Mouse (Mus musculus) CH12.LX (cell line): ENCODE measurements around the gene Rsrp1. TPM values are rescaled to one million over a fixed set of nuclear protein-coding genes. Genes with fewer than 3 reads are reported as not detected.
A peak's percentile ranks its signal among the peaks of the same experiment; 100 is the strongest.

Experiments
- DNase-seq: peaks from one replicate; pipeline ENCODE4 v3.0.0-alpha.2; 2013; ENCODE audit errors: extremely low read depth
- H3K27ac ChIP-seq: 2 replicates; pipeline ENCODE4 v1.5.1; 2012; ENCODE audit warnings: low read depth, mild to moderate bottlenecking, control low read depth, moderate library complexity; ENCODE audit not compliant: insufficient read depth
- H3K27me3 ChIP-seq: replicated peaks from 2 replicates; pipeline ENCODE3; 2012; ENCODE audit warnings: inconsistent platforms
- H3K36me3 ChIP-seq, 2 experiments: replicated peaks in 1 of 2; 2 replicates each; pipeline versions ENCODE3 to v1.6.1; 2012; ENCODE audit warnings: inconsistent platforms in 1 of 2, low read length in 1 of 2, mild to moderate bottlenecking in 1 of 2, mixed read lengths in 1 of 2, moderate library complexity in 1 of 2; ENCODE audit not compliant: control insufficient read depth in 1 of 2, insufficient read depth in 1 of 2
- H3K4me1 ChIP-seq, 2 experiments: 2 replicates each; pipeline ENCODE4 v1.6.1; 2012; ENCODE audit warnings: inconsistent platforms in 1 of 2, moderate library complexity in 1 of 2; ENCODE audit not compliant: insufficient read depth in 2 of 2, control insufficient read depth in 1 of 2
- H3K4me2 ChIP-seq: 2 replicates; pipeline ENCODE4 v1.6.1; 2012; ENCODE audit warnings: low read depth, mild to moderate bottlenecking, control low read depth; ENCODE audit not compliant: poor library complexity, insufficient read depth, severe bottlenecking
- H3K4me3 ChIP-seq, 3 experiments: fragments of 150-350 bp in 1 of 3; sonication (generic) in 1 of 3; replicated peaks in 1 of 3; 2 replicates each; pipeline versions ENCODE3 to v1.5.1; 2011 to 2012; ENCODE audit warnings: low read depth in 2 of 3, low read length in 2 of 3, mild to moderate bottlenecking in 2 of 3, moderate library complexity in 2 of 3, control low read depth in 1 of 3, improper control_type of control experiment in 1 of 3, inconsistent platforms in 1 of 3, mixed read lengths in 1 of 3; ENCODE audit not compliant: poor library complexity in 1 of 3
- H3K79me2 ChIP-seq: replicated peaks from 2 replicates; pipeline ENCODE4 v1.6.1; 2012; ENCODE audit warnings: mild to moderate bottlenecking, moderate library complexity; ENCODE audit not compliant: control insufficient read depth, poor library complexity, insufficient read depth, severe bottlenecking; ENCODE audit errors: extremely low read depth
- H3K9ac ChIP-seq: 2 replicates; pipeline ENCODE4 v1.6.1; 2012; ENCODE audit warnings: low read depth, mild to moderate bottlenecking, control low read depth, moderate library complexity; ENCODE audit not compliant: insufficient read depth
- H3K9me3 ChIP-seq: replicated peaks from 2 replicates; pipeline ENCODE3; 2012; ENCODE audit warnings: low read length, inconsistent platforms, mixed read lengths
- CHD1 ChIP-seq: IDR thresholded peaks from 2 replicates; pipeline ENCODE4 v1.6.1; 2012; ENCODE audit warnings: low read depth, low read length, improper control_type of control experiment, inconsistent platforms
- CHD2 ChIP-seq: IDR thresholded peaks from 2 replicates; pipeline ENCODE4 v1.6.1; 2011; ENCODE audit warnings: low read length, improper control_type of control experiment
- CTCF ChIP-seq, 2 experiments: IDR thresholded peaks in 1 of 2; conservative IDR thresholded peaks in 1 of 2; 2 replicates each; pipeline ENCODE4 v1.5.1; 2011 to 2012; ENCODE audit warnings: low read depth in 2 of 2, low read length in 2 of 2, improper control_type of control experiment in 1 of 2, inconsistent platforms in 1 of 2, mild to moderate bottlenecking in 1 of 2, moderate library complexity in 1 of 2
- ELF1 ChIP-seq: IDR thresholded peaks from 2 replicates; pipeline ENCODE4 v1.6.1; 2014; ENCODE audit warnings: low read depth, mild to moderate bottlenecking, inconsistent platforms, low read length, improper control_type of control experiment
- EP300 ChIP-seq: IDR thresholded peaks from 2 replicates; pipeline ENCODE4 v1.6.1; 2011; ENCODE audit warnings: low read length, improper control_type of control experiment
- ETS1 ChIP-seq: conservative IDR thresholded peaks from 2 replicates; pipeline ENCODE4 v1.6.1; 2012; ENCODE audit warnings: low read depth, mild to moderate bottlenecking, inconsistent platforms, low read length, improper control_type of control experiment, moderate library complexity
- GABPA ChIP-seq: IDR thresholded peaks from 2 replicates; pipeline ENCODE4 v1.6.1; 2012; ENCODE audit warnings: low read depth, low read length, improper control_type of control experiment, inconsistent platforms; ENCODE audit not compliant: insufficient replicate concordance
- HCFC1 ChIP-seq: IDR thresholded peaks from 2 replicates; pipeline ENCODE4 v1.6.1; 2012; ENCODE audit warnings: low read depth, mild to moderate bottlenecking, inconsistent platforms, low read length, improper control_type of control experiment
- IRF4 ChIP-seq: IDR thresholded peaks from 2 replicates; pipeline ENCODE4 v1.6.1; 2014; ENCODE audit warnings: low read depth, mild to moderate bottlenecking, inconsistent platforms, low read length, improper control_type of control experiment
- JUN ChIP-seq: IDR thresholded peaks from 2 replicates; pipeline ENCODE4 v1.6.1; 2011; ENCODE audit warnings: low read depth, mild to moderate bottlenecking, low read length, improper control_type of control experiment, moderate library complexity; ENCODE audit not compliant: insufficient read depth
- KAT2A ChIP-seq: IDR thresholded peaks from 2 replicates; pipeline ENCODE4 v1.6.1; 2012; ENCODE audit warnings: low read length, improper control_type of control experiment, inconsistent platforms; ENCODE audit not compliant: insufficient replicate concordance
- MAFK ChIP-seq: IDR thresholded peaks from 2 replicates; pipeline ENCODE4 v1.6.1; 2011; ENCODE audit warnings: low read length, improper control_type of control experiment; ENCODE audit not compliant: insufficient replicate concordance
- MAX ChIP-seq: IDR thresholded peaks from 2 replicates; pipeline ENCODE4 v1.6.1; 2011; ENCODE audit warnings: low read length, improper control_type of control experiment
- MEF2A ChIP-seq: IDR thresholded peaks from 2 replicates; pipeline ENCODE4 v1.6.1; 2014; ENCODE audit warnings: low read depth, mild to moderate bottlenecking, inconsistent platforms, low read length, improper control_type of control experiment, borderline replicate concordance
- MXI1 ChIP-seq: IDR thresholded peaks from 2 replicates; pipeline ENCODE4 v1.6.1; 2011; ENCODE audit warnings: mild to moderate bottlenecking, low read depth, low read length, improper control_type of control experiment
- NELFE ChIP-seq: IDR thresholded peaks from 2 replicates; pipeline ENCODE4 v1.6.1; 2011; ENCODE audit warnings: low read depth, low read length, improper control_type of control experiment
- POLR2AphosphoS2 ChIP-seq: IDR thresholded peaks from 2 replicates; pipeline ENCODE4 v1.6.1; 2011; ENCODE audit warnings: low read depth, low read length, improper control_type of control experiment
- RAD21 ChIP-seq: IDR thresholded peaks from 2 replicates; pipeline ENCODE4 v1.6.1; 2011; ENCODE audit warnings: low read depth, mild to moderate bottlenecking, low read length, improper control_type of control experiment, moderate library complexity
- SMC3 ChIP-seq: IDR thresholded peaks from 2 replicates; pipeline ENCODE4 v1.6.1; 2011; ENCODE audit warnings: low read depth, low read length, improper control_type of control experiment
- TCF12 ChIP-seq: IDR thresholded peaks from 2 replicates; pipeline ENCODE4 v1.6.1; 2014; ENCODE audit warnings: low read depth, mild to moderate bottlenecking, inconsistent platforms, low read length, improper control_type of control experiment
- UBTF ChIP-seq: IDR thresholded peaks from 2 replicates; pipeline ENCODE4 v1.6.1; 2012; ENCODE audit warnings: low read depth, mild to moderate bottlenecking, inconsistent platforms, low read length, improper control_type of control experiment, moderate library complexity
- USF1 ChIP-seq: IDR thresholded peaks from 2 replicates; pipeline ENCODE4 v1.6.1; 2014; ENCODE audit warnings: low read depth, mild to moderate bottlenecking, inconsistent platforms, low read length, improper control_type of control experiment
- USF2 ChIP-seq: conservative IDR thresholded peaks from 2 replicates; pipeline ENCODE4 v1.6.1; 2011; ENCODE audit warnings: low read depth, low read length, improper control_type of control experiment
- ZKSCAN1 ChIP-seq: IDR thresholded peaks from 2 replicates; pipeline ENCODE4 v1.6.1; 2012; ENCODE audit warnings: low read depth, inconsistent platforms, low read length, improper control_type of control experiment, borderline replicate concordance
- ZMIZ1 ChIP-seq: IDR thresholded peaks from 2 replicates; pipeline ENCODE4 v1.6.1; 2012; ENCODE audit warnings: low read depth, mild to moderate bottlenecking, inconsistent platforms, low read length, improper control_type of control experiment
- ZNF384 ChIP-seq: IDR thresholded peaks from 2 replicates; pipeline ENCODE4 v1.6.1; 2012; ENCODE audit warnings: low read depth, low read length, improper control_type of control experiment, inconsistent platforms
- dilution Hi-C: fragments of 300-500 bp; cut with MboI; formaldehyde crosslinking; loops from 2 replicates; pipeline ENCODE4 v1.14.3; 2020; ENCODE audit warnings: low sequenced_read_pairs; ENCODE audit not compliant: extremely low pct_unique_long_range_greater_than_20kb, extremely low pct_ligation_motif_present
- in situ Hi-C: fragments of 300-500 bp; cut with MboI; formaldehyde crosslinking; loops from 3 replicates; pipeline ENCODE4 v1.14.3; 2019; ENCODE audit warnings: low sequenced_read_pairs, low pct_ligation_motif_present, low pct_unique_long_range_greater_than_20kb, mixed read lengths
- polyA plus RNA-seq: library from polyadenylated mRNA; unstranded; fragments of >175 nt; gene quantifications from 2 replicates; pipeline ENCODE4 v1.2.1, GENCODE M21; 2012; ENCODE audit warnings: low read depth; ENCODE audit not compliant: insufficient read length
- total RNA-seq, 2 experiments: library from RNA; depleted of rRNA; stranded (reverse); fragments of 300-350 nt in 1 of 2; fragments of >200 nt in 1 of 2; gene quantifications; 2 replicates each; pipeline ENCODE4 v1.2.3; 2012 to 2014

Rsrp1 gene
- total and polyA plus RNA-seq, 3 experiments: 51.2 to 69.4 (median 61.3) TPM

GRCm38 (mm10) chr4:134876171-134876570 is 47.2 kb upstream of the Rsrp1 start:
- in situ Hi-C loops (loop anchor here (10.0 kb wide), 1 partner anchor 71 kb away; no protein-coding TSS in a partner anchor), dilution Hi-C loops (no loop called here)
- TF ChIP-seq POLR2AphosphoS2 (no peak), SMC3 (no peak), TCF12 (no peak), JUN (no peak), ETS1 (no peak), CHD2 (no peak), CTCF (conservative IDR thresholded peaks at IDR 0.05 in 1 of 2, IDR thresholded peaks at IDR 0.05 in 1 of 2; ENCODE audit: low read depth in 2 of 2, low read length in 2 of 2) (no peak), ZNF384 (no peak), GABPA (no peak), USF1 (no peak), EP300 (no peak), MAFK (no peak), HCFC1 (no peak), MAX (no peak), UBTF (no peak), USF2 (no peak), MEF2A (no peak)
- no peaks in the 10 kb centered on the region for H3K9me3 ChIP-seq
- no peaks in the 10 kb centered on the region for H3K36me3 ChIP-seq
- no peak overlapping the region for H3K4me2 ChIP-seq
- no peak overlapping the region for H3K9ac ChIP-seq
- H3K27me3 ChIP-seq: no peaks in the 10 kb centered on the region
- H3K27ac ChIP-seq: no peak overlapping the region
- H3K79me2 ChIP-seq: no peaks in the 10 kb centered on the region
- peaks cover 2 to 19% of the 10 kb centered on the region in 2 experiments; a peak in 3 of 4 replicates for H3K4me1 ChIP-seq
- no peak for DNase-seq
- no peak overlapping the region for H3K4me3 ChIP-seq

- H3K27me3 ChIP-seq: no peaks in the 10 kb centered on the region
- peak overlapping the region; percentile 47 to 54 (median 49) for H3K4me3 ChIP-seq
- dilution Hi-C loops (no loop called here), in situ Hi-C loops (loop anchor here (10.0 kb wide), 1 partner anchor 75 kb away; no protein-coding TSS in a partner anchor)
- peak overlapping the region; percentile 22 for H3K4me2 ChIP-seq
- no peak overlapping the region for H3K27ac ChIP-seq
- H3K9me3 ChIP-seq: no peaks in the 10 kb centered on the region
- TF ChIP-seq CHD1: no peak
- TF ChIP-seq NELFE: 0 out of 2 replicates have a peak, but pooled peaks have one; percentile 33
- TF ChIP-seq MEF2A: 0 out of 2 replicates have a peak, but pooled peaks have one; percentile 25
- TF ChIP-seq MAX: no peak
- no peak for TF ChIP-seq KAT2A
- no peak for TF ChIP-seq ZKSCAN1
- TF ChIP-seq ZMIZ1: no peak
- no peak for TF ChIP-seq JUN
- 0 out of 2 replicates have a peak, but pooled peaks have one; percentile 56 for TF ChIP-seq TCF12
- peak; percentile 40; the same call in 1 of the 2 replicates for TF ChIP-seq IRF4
- peak; percentile 59; the same call in 1 of the 2 replicates for TF ChIP-seq ELF1
- TF ChIP-seq CTCF (conservative IDR thresholded peaks at IDR 0.05 in 1 of 2, IDR thresholded peaks at IDR 0.05 in 1 of 2; ENCODE audit: low read depth in 2 of 2, low read length in 2 of 2): peak; percentile 41 to 85
- TF ChIP-seq RAD21: peak; percentile 69
- 0 out of 2 replicates have a peak, but pooled peaks have one; percentile 40 for TF ChIP-seq MXI1
- peak; percentile 57 for TF ChIP-seq SMC3
- no peaks in the 10 kb centered on the region for H3K79me2 ChIP-seq
- peaks cover 6 to 20% of the 10 kb centered on the region in 2 experiments; a peak in 3 of 4 replicates for H3K4me1 ChIP-seq
- DNase-seq: peak; percentile 70
- no peaks in the 10 kb centered on the region for H3K36me3 ChIP-seq
- H3K9ac ChIP-seq: no peak overlapping the region
Measured at GRCm38 (mm10) chr4:134879410-134879981, 43.9 kb upstream of the Rsrp1 start.
